Mouse (Mus musculus) left cerebral cortex, adult 9 months (tissue): ENCODE measurements around the gene Gm21812.
"Not testable (repeated sequence)": the region's sequence is repeated elsewhere in the genome, so short reads cannot be mapped to it uniquely, and the experiment has no call there.

Experiments
- DNase-seq, 2 experiments: peaks; one replicate each; pipeline ENCODE4 v3.0.0; 2022; ENCODE audit warnings: low spot score in 2 of 2

Gm21812 gene

DNA sequence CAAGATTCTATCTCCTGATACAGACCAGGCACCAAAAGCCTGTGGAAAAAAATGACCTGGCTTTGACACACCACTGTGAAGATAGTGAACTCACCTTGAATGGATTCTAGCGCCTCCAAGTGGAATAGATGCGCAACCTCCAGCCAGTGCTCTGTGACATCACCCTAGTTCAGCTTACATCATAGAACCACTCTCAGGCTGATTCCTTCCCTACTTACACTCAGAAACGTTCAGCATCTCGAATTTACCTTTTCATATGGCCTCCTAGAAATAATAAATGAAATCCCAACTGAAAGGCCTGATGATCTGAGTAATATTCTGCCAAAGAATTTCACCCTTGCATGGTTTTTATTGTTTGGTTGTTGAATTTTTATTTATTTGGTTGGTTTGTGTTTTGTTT is at the start of gene Gm21812:
Gm21812 (minus strand) TSS at position 101 of the 400 bp plus-strand sequence.
- not testable (repeated sequence) for DNase-seq
